Mouse (Mus musculus) small intestine, adult 2 months (tissue): ENCODE results near the gene Vps9d1.

Experiments used
- CTCF ChIP-seq: fragments of 200-500 bp; IDR thresholded peaks from 2 replicates; pipeline ENCODE4 v1.5.1; 2012; ENCODE audit warnings: low read depth, mild to moderate bottlenecking, control low read depth, inconsistent platforms, low read length, moderate library complexity, mixed read lengths; ENCODE audit not compliant: insufficient replicate concordance, insufficient read length; ENCODE audit errors: extremely low read depth
- POLR2A ChIP-seq: fragments of 200-500 bp; IDR thresholded peaks from 2 replicates; pipeline ENCODE4 v1.6.1; 2012; ENCODE audit warnings: low read depth, mild to moderate bottlenecking, control low read depth, inconsistent platforms, low read length, moderate library complexity

DNA sequence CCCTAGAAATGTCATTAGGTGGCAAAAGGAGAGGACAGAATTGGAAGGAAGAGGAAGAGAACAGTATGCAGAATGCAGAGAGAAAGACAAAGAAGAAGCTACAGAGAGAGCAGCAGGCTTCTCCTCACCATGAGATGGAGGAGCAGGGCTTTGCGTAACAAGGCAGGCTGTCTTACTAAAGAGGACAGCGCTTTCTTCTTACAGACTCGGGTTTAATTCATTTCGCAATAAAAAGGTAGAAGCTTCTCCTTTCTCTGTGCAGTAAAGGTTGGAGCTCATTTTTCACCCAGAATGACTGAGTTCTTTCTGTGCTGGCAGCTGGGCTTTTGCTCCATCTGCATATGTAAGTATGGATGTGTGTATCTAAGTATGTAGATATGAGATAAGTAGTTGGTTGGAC, 25.7 kb upstream of the Vps9d1 start:
- TF ChIP-seq CTCF (no peak), POLR2A (no peak)
